Mouse (Mus musculus) MEL (cell line): ENCODE data around the gene Apbb2.

Experiments
- CHD2 ChIP-seq: IDR thresholded peaks from 2 replicates; pipeline ENCODE4 v1.6.1; 2011; ENCODE audit warnings: low read length, improper control_type of control experiment
- CTCF ChIP-seq, 3 experiments: IDR thresholded peaks in 2 of 3; conservative IDR thresholded peaks in 1 of 3; 2 replicates each; pipeline ENCODE4 v1.5.1; 2011 to 2012; ENCODE audit warnings: low read length in 3 of 3, low read depth in 2 of 3, mild to moderate bottlenecking in 2 of 3, improper control_type of control experiment in 1 of 3, inconsistent platforms in 1 of 3, mixed read lengths in 1 of 3, moderate library complexity in 1 of 3; ENCODE audit not compliant: control insufficient read depth in 1 of 3, insufficient read depth in 1 of 3, poor library complexity in 1 of 3, severe bottlenecking in 1 of 3
- ELF1 ChIP-seq: IDR thresholded peaks from 2 replicates; pipeline ENCODE4 v1.6.1; 2014; ENCODE audit warnings: low read depth, mild to moderate bottlenecking, inconsistent platforms, low read length, improper control_type of control experiment, moderate library complexity
- EP300 ChIP-seq, 2 experiments: IDR thresholded peaks; 2 replicates each; pipeline ENCODE4 v1.6.1; 2011; ENCODE audit warnings: improper control_type of control experiment in 2 of 2, low read length in 2 of 2, low read depth in 1 of 2, mild to moderate bottlenecking in 1 of 2
- ETS1 ChIP-seq: IDR thresholded peaks from 2 replicates; pipeline ENCODE4 v1.6.1; 2012; ENCODE audit warnings: low read depth, mild to moderate bottlenecking, inconsistent platforms, low read length, improper control_type of control experiment, moderate library complexity
- MEF2A ChIP-seq: IDR thresholded peaks from 2 replicates; pipeline ENCODE4 v1.6.1; 2014; ENCODE audit warnings: low read depth, mild to moderate bottlenecking, inconsistent platforms, low read length, improper control_type of control experiment; ENCODE audit not compliant: poor library complexity, insufficient replicate concordance, severe bottlenecking; ENCODE audit errors: extremely low read depth
- MYC ChIP-seq: IDR thresholded peaks from 2 replicates; pipeline ENCODE4 v1.6.1; 2011; ENCODE audit warnings: low read depth, mild to moderate bottlenecking, low read length, improper control_type of control experiment, moderate library complexity
- POLR2A ChIP-seq, 2 experiments: IDR thresholded peaks; 2 replicates each; pipeline ENCODE4 v1.6.1; 2011 to 2012; ENCODE audit warnings: low read length in 2 of 2, mild to moderate bottlenecking in 2 of 2, control low read depth in 1 of 2, improper control_type of control experiment in 1 of 2, low read depth in 1 of 2, moderate library complexity in 1 of 2; ENCODE audit not compliant: control insufficient read depth in 1 of 2, insufficient read depth in 1 of 2, poor library complexity in 1 of 2
- POLR2AphosphoS5 ChIP-seq: IDR thresholded peaks from 2 replicates; pipeline ENCODE4 v1.6.1; 2012; ENCODE audit warnings: low read depth, borderline replicate concordance, mild to moderate bottlenecking, inconsistent platforms, low read length, moderate library complexity, mixed read lengths
- RAD21 ChIP-seq: IDR thresholded peaks from 2 replicates; pipeline ENCODE4 v1.6.1; 2011; ENCODE audit warnings: mild to moderate bottlenecking, low read depth, low read length, improper control_type of control experiment
- TAL1 ChIP-seq: IDR thresholded peaks from 2 replicates; pipeline ENCODE4 v1.6.1; 2012; ENCODE audit warnings: mild to moderate bottlenecking, inconsistent platforms, low read length, moderate library complexity, mixed read lengths
- USF1 ChIP-seq: IDR thresholded peaks from 2 replicates; pipeline ENCODE4 v1.6.1; 2014; ENCODE audit warnings: low read depth, mild to moderate bottlenecking, inconsistent platforms, low read length, improper control_type of control experiment, moderate library complexity
- USF2 ChIP-seq, 2 experiments: IDR thresholded peaks; 2 replicates each; pipeline ENCODE4 v1.6.1; 2011 to 2012; ENCODE audit warnings: improper control_type of control experiment in 2 of 2, low read length in 2 of 2, borderline replicate concordance in 1 of 2, inconsistent platforms in 1 of 2, low read depth in 1 of 2, mild to moderate bottlenecking in 1 of 2; ENCODE audit not compliant: insufficient read depth in 1 of 2

DNA sequence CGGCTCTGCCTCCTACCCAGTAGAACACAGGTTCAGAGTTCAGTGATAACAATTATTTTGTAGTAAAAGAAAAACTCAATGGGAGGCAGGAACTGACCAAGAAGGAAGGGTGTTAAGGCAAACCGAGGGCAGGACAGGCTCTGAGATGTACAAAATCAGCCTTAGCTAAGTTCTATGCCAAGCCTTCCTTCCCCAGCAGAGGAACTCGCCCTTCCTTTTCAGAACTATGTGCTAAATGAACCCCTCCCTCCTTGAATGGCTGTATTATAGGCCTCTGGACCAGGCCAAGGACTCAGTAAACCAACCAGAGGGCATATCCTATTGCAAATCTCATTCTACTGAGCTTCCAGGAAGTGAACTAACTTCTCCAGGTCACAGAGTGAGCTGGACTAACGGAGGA lies 3.6 kb downstream of the Apbb2 start:
- TF ChIP-seq CTCF (IDR thresholded peaks at IDR 0.05 in 2 of 3, conservative IDR thresholded peaks at IDR 0.05 in 1 of 3; ENCODE audit: control insufficient read depth in 1 of 3, insufficient read depth in 1 of 3, low read depth in 2 of 3, low read length in 3 of 3, poor library complexity in 1 of 3, severe bottlenecking in 1 of 3): no peak
- no peak for TF ChIP-seq USF1
- TF ChIP-seq USF2 (IDR thresholded peaks at IDR 0.05; ENCODE audit: borderline replicate concordance in 1 of 2, insufficient read depth in 1 of 2, low read depth in 1 of 2, low read length in 2 of 2): no peak
- no peak for TF ChIP-seq RAD21
- TF ChIP-seq CHD2: no peak
- TF ChIP-seq POLR2A (IDR thresholded peaks at IDR 0.05; ENCODE audit: control insufficient read depth in 1 of 2, insufficient read depth in 1 of 2, low read depth in 1 of 2, low read length in 2 of 2, poor library complexity in 1 of 2): no peak
- TF ChIP-seq EP300 (IDR thresholded peaks at IDR 0.05; ENCODE audit: low read depth in 1 of 2, low read length in 2 of 2): no peak
- TF ChIP-seq TAL1: no peak
- no peak for TF ChIP-seq POLR2AphosphoS5
- no peak for TF ChIP-seq MYC
- TF ChIP-seq ETS1: no peak
- TF ChIP-seq ELF1: no peak
- TF ChIP-seq MEF2A: no peak
